Mouse (Mus musculus) kidney, adult 11 months (tissue): ENCODE measurements at regions not wholly inside any gene's neighbourhood (a gene's known extent, or its start where the extent isn't known, plus 50 kb on each side); places are given as distances from the start of the nearest gene placed in this dataset.

Experiments
- DNase-seq: peaks from one replicate; pipeline ENCODE4 v3.0.0; 2022

DNA sequence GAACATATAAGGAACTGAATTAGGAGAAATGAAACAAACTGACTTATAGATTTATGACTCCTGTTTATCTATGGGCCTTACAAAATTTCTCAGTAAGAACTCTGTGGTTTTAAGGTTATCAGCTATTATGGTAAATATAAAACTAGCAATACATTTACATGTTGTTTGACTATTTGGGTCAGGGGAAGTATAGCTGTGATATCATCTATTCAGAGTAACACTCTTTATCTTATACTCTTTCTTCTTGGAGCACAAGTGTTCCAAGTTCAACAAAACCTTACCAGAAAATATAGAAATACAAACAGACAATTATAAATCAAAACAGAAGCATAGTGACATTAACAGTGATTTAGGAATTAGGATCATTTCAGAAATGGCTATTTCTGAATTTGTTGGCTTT lies 383.6 kb downstream of the Casp12 start:
- no peak for DNase-seq

DNA sequence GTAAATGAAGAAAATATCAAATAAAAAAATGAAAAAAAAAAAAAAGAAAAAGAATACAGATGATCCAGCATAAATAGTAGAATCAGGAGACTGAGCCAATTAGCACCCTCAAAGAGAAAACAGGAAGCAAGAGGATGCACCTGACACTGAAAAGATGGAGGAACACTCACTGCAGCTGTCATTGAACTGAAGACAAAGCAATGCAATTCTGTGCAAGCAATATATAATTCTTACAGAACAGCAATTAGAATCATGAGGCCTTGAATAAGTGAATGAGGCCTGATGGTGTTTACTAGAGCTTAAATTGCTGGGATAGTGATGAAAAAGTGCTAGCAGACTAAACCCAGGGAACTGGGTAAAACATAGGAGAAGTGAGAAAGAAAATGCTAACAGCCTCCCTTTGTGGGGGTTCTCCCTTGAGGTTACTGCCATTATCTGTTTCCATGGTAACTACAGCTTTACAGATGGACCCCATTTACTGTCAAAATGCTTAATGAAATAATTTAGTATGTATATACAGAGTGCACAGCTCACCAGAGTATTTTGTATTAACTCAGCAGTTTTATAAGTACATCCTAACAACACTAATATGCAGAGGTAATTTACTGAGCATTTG lies 407.6 kb downstream of the Casp12 start:
- DNase-seq = no peak

DNA sequence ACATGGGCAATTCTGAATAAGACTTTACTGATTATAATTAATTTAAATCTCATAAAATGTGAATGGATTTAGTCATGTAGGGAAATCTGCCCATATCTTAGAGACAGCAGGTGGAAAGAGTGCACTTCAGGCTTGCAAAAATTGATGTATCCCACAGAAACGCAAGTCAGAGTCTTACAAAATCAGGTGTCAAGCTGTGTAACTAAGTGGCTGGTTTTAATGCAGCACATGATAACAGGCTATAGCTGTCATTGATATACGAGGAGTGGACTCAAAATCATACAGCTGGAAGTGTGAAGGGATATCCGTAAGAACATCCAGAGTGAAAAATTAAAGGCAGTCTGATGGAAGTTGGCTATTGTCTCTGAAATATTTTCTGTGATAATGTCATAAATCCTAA lies 408.6 kb downstream of the Casp12 start:
- no peak for DNase-seq

DNA sequence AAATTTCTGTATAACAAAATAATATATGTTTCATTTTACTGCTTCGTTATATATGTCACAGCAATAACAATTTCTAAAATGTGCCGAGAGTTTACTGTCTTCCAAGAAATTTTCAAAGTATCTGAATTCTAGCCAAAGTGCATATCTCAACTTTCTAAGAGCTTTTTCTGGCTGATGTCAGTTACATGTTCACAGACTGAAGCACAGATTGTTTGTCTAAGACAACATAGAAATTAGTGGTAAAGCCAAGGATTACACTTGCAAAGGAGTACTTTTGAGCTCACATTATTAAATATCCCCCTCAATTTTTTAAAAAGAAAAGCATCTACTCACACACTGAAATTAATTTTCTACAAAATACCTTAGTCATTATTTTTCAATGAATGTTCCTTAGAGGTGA lies 407.2 kb upstream of the Pdgfd start:
- DNase-seq = no peak

DNA sequence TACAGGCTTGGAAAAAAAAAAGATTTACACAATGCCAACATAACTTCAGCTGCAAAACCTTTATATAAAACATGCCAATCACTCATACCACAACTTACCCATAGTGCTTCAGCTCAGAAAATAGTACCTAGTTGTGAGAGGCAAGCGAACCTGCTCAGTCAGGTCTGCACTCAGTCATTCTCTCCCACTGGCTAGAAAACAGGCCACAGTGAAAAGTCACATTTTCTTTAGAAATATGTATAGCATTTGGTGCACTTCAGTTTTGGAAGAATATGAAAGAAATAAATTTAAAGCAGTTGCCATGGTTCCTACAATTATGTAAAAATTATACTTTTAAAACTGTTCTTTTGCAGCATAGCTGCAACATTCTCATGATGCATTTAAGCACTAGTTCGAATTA lies 398.5 kb upstream of the Pdgfd start:
- no peak for DNase-seq

DNA sequence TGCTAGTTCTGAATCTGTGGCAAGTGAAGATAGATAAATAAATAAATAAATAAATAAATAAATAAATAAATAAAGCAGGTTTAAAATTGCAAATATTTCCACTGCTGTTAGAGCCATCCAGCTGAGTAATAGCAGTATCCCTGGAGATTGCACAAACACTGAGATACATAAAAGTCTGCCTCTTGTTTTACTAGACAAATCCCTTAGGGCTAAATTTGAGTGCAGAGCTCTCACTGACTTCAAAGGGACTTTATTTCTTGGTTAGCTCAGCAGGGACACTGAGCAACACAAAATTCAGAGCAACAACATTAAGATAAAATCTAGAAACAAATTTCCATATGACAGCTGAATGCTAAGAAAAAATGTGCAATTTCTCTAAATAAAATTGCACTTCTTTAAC lies 397.2 kb upstream of the Pdgfd start:
- no peak for DNase-seq
